Mouse (Mus musculus) liver, adult 2 months (tissue): ENCODE data around the gene Tbck.

Experiments
- CTCF ChIP-seq: fragments of 200-500 bp; IDR thresholded peaks from 2 replicates; pipeline ENCODE4 v1.5.1; 2011; ENCODE audit warnings: low read depth, low read length, control low read depth
- POLR2A ChIP-seq: fragments of 200-500 bp; IDR thresholded peaks from 2 replicates; pipeline ENCODE4 v1.6.1; 2011; ENCODE audit warnings: low read length, control low read depth; ENCODE audit not compliant: insufficient read depth; ENCODE audit errors: extremely low read depth

GRCm38 (mm10) chr3:132783087-132783486 lies 99.1 kb downstream of the Tbck start:
- TF ChIP-seq CTCF (no peak), POLR2A (no peak)
